ENCODE assay signal across 1 mouse cellular context in the genomic region with DNA sequence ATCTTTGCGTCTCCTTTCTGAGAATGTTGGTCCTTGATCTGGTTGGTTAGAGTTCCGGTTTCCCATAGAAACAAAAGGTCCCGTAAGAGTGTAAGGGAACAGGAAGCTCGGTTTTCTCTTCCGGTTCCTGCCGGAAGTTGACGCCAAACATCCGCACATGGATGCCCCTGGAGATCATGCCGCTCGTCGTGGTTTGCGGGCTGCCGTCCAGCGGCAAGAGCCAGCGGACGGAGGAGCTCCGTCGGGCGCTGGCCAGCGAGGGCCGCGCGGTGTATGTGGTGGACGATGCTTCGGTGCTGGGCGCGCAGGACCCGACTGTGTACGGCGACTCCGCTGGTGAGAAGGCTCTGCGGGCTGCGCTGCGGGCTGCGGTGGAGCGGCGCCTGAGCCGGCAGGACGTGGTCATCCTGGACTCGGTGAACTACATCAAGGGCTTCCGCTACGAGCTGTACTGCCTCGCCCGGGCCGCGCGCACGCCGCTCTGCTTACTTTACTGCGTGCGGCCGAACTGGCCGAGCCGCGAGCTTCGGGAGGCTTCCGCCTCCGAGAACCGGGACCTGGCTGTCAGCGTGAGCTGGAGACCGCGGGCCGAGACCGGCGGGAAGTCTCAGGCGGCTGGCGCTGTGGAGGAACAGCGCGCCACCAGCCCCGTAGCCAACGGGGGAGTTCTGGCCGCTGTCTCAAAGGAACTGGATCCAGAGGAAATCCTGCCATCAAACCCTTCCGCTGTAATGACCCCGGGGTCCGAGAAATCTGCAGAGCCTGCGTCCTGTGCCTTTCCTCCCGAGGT.
TF ChIP-seq lines count a peak whose summit lies in the region.

A gene (plus strand): TSS at position 71 of the 790 bp plus-strand sequence.

TF ChIP-seq in CH12.LX, 34 proteins besides CTCF, POLR2A, EP300 and RAD21 (continued from another document):
- TF ChIP-seq MAFK (IDR thresholded peaks at IDR 0.05; ENCODE audit: insufficient replicate concordance, low read length), result no peak
- TF ChIP-seq UBTF (IDR thresholded peaks at IDR 0.05; ENCODE audit: low read depth, low read length), result 0 out of 2 replicates have a peak, but pooled peaks have one; percentile 46
- TF ChIP-seq ELF1 (IDR thresholded peaks at IDR 0.05; ENCODE audit: low read depth, low read length), result peak; percentile 91
- no peak for TF ChIP-seq USF1 (IDR thresholded peaks at IDR 0.05; ENCODE audit: low read depth, low read length)
- TF ChIP-seq POLR2AphosphoS2 (IDR thresholded peaks at IDR 0.05; ENCODE audit: low read depth, low read length), result peak; percentile 76
- no peak for TF ChIP-seq ZKSCAN1 (IDR thresholded peaks at IDR 0.05; ENCODE audit: borderline replicate concordance, low read depth, low read length)
- peak; percentile 87 for TF ChIP-seq NELFE (IDR thresholded peaks at IDR 0.05; ENCODE audit: low read depth, low read length)
- TF ChIP-seq PAX5 (IDR thresholded peaks at IDR 0.05; ENCODE audit: low read length), result no peak
- no peak for TF ChIP-seq NRF1 (IDR thresholded peaks at IDR 0.05; ENCODE audit: low read depth, low read length)
- no peak for TF ChIP-seq BHLHE40 (IDR thresholded peaks at IDR 0.05; ENCODE audit: low read depth, low read length)
- TF ChIP-seq ETS1 (conservative IDR thresholded peaks at IDR 0.05; ENCODE audit: low read depth, low read length), result no peak
- TF ChIP-seq JUND (conservative IDR thresholded peaks at IDR 0.05; ENCODE audit: low read depth, low read length), result no peak
- no peak for TF ChIP-seq JUN (IDR thresholded peaks at IDR 0.05; ENCODE audit: insufficient read depth, low read depth, low read length)
- TF ChIP-seq E2F4 (IDR thresholded peaks at IDR 0.05; ENCODE audit: insufficient replicate concordance, low read depth, low read length), result no peak
- no peak for TF ChIP-seq ZC3H11A (IDR thresholded peaks at IDR 0.05; ENCODE audit: low read depth, low read length)
- peak; percentile 95 for TF ChIP-seq MAX (IDR thresholded peaks at IDR 0.05; ENCODE audit: low read length)
- TF ChIP-seq MXI1 (IDR thresholded peaks at IDR 0.05; ENCODE audit: low read depth, low read length), result peak; percentile 96
- TF ChIP-seq CHD1 (IDR thresholded peaks at IDR 0.05; ENCODE audit: low read depth, low read length), result no peak
- TF ChIP-seq KAT2A (IDR thresholded peaks at IDR 0.05; ENCODE audit: insufficient replicate concordance, low read length), result peak; percentile 87; the same call in 1 of the 2 replicates
- 0 out of 2 replicates have a peak, but pooled peaks have one; percentile 41 for TF ChIP-seq CHD2 (IDR thresholded peaks at IDR 0.05; ENCODE audit: low read length)
- peak; percentile 75 for TF ChIP-seq TBP (conservative IDR thresholded peaks at IDR 0.05; ENCODE audit: low read depth, low read length)
- TF ChIP-seq SIN3A (IDR thresholded peaks at IDR 0.05; ENCODE audit: low read length), result peak; percentile 93
- TF ChIP-seq MAZ (IDR thresholded peaks at IDR 0.05; ENCODE audit: low read depth, low read length), result no peak
- peak; percentile 70 for TF ChIP-seq TCF12 (IDR thresholded peaks at IDR 0.05; ENCODE audit: low read depth, low read length)
- peak; percentile 91 for TF ChIP-seq HCFC1 (IDR thresholded peaks at IDR 0.05; ENCODE audit: low read depth, low read length)
- no peak for TF ChIP-seq RCOR1 (conservative IDR thresholded peaks at IDR 0.05; ENCODE audit: low read depth, low read length)
- TF ChIP-seq SMC3 (IDR thresholded peaks at IDR 0.05; ENCODE audit: low read depth, low read length), result no peak
- TF ChIP-seq MEF2A (IDR thresholded peaks at IDR 0.05; ENCODE audit: borderline replicate concordance, low read depth, low read length), result no peak
- no peak for TF ChIP-seq ZNF384 (IDR thresholded peaks at IDR 0.05; ENCODE audit: low read depth, low read length)
- peak; percentile 94 for TF ChIP-seq MYC (IDR thresholded peaks at IDR 0.05; ENCODE audit: low read depth, low read length)
- peak; percentile 46; the same call in 1 of the 2 replicates for TF ChIP-seq IRF4 (IDR thresholded peaks at IDR 0.05; ENCODE audit: low read depth, low read length)
